Mouse (Mus musculus) MEL (cell line): ENCODE measurements around the gene P3h3.

ENCODE experiments used
- CHD2 ChIP-seq: IDR thresholded peaks from 2 replicates; pipeline ENCODE4 v1.6.1; 2011; ENCODE audit warnings: low read length, improper control_type of control experiment
- CTCF ChIP-seq, 3 experiments: IDR thresholded peaks in 2 of 3; conservative IDR thresholded peaks in 1 of 3; 2 replicates each; pipeline ENCODE4 v1.5.1; 2011 to 2012; ENCODE audit warnings: low read length in 3 of 3, low read depth in 2 of 3, mild to moderate bottlenecking in 2 of 3, improper control_type of control experiment in 1 of 3, inconsistent platforms in 1 of 3, mixed read lengths in 1 of 3, moderate library complexity in 1 of 3; ENCODE audit not compliant: control insufficient read depth in 1 of 3, insufficient read depth in 1 of 3, poor library complexity in 1 of 3, severe bottlenecking in 1 of 3
- EP300 ChIP-seq, 2 experiments: IDR thresholded peaks; 2 replicates each; pipeline ENCODE4 v1.6.1; 2011; ENCODE audit warnings: improper control_type of control experiment in 2 of 2, low read length in 2 of 2, low read depth in 1 of 2, mild to moderate bottlenecking in 1 of 2
- ETS1 ChIP-seq: IDR thresholded peaks from 2 replicates; pipeline ENCODE4 v1.6.1; 2012; ENCODE audit warnings: low read depth, mild to moderate bottlenecking, inconsistent platforms, low read length, improper control_type of control experiment, moderate library complexity
- GABPA ChIP-seq: IDR thresholded peaks from 2 replicates; pipeline ENCODE4 v1.6.1; 2012; ENCODE audit warnings: low read depth, mild to moderate bottlenecking, inconsistent platforms, low read length, improper control_type of control experiment, moderate library complexity
- GATA1 ChIP-seq: IDR thresholded peaks from 2 replicates; pipeline ENCODE4 v1.6.1; 2011; ENCODE audit warnings: low read depth, low read length, improper control_type of control experiment
- MAX ChIP-seq: IDR thresholded peaks from 2 replicates; pipeline ENCODE4 v1.6.1; 2011; ENCODE audit warnings: low read length, improper control_type of control experiment
- MYC ChIP-seq: IDR thresholded peaks from 2 replicates; pipeline ENCODE4 v1.6.1; 2011; ENCODE audit warnings: low read depth, mild to moderate bottlenecking, low read length, improper control_type of control experiment, moderate library complexity
- NRF1 ChIP-seq: IDR thresholded peaks from 2 replicates; pipeline ENCODE4 v1.6.1; 2014; ENCODE audit warnings: low read depth, mild to moderate bottlenecking, inconsistent platforms, low read length, improper control_type of control experiment, moderate library complexity; ENCODE audit not compliant: poor library complexity, insufficient read depth, severe bottlenecking
- POLR2A ChIP-seq, 2 experiments: IDR thresholded peaks; 2 replicates each; pipeline ENCODE4 v1.6.1; 2011 to 2012; ENCODE audit warnings: low read length in 2 of 2, mild to moderate bottlenecking in 2 of 2, control low read depth in 1 of 2, improper control_type of control experiment in 1 of 2, low read depth in 1 of 2, moderate library complexity in 1 of 2; ENCODE audit not compliant: control insufficient read depth in 1 of 2, insufficient read depth in 1 of 2, poor library complexity in 1 of 2
- POLR2AphosphoS5 ChIP-seq: IDR thresholded peaks from 2 replicates; pipeline ENCODE4 v1.6.1; 2012; ENCODE audit warnings: low read depth, borderline replicate concordance, mild to moderate bottlenecking, inconsistent platforms, low read length, moderate library complexity, mixed read lengths
- USF1 ChIP-seq: IDR thresholded peaks from 2 replicates; pipeline ENCODE4 v1.6.1; 2014; ENCODE audit warnings: low read depth, mild to moderate bottlenecking, inconsistent platforms, low read length, improper control_type of control experiment, moderate library complexity
- ZC3H11A ChIP-seq: IDR thresholded peaks from 2 replicates; pipeline ENCODE4 v1.6.1; 2012; ENCODE audit warnings: low read depth, mild to moderate bottlenecking, inconsistent platforms, low read length, improper control_type of control experiment

DNA sequence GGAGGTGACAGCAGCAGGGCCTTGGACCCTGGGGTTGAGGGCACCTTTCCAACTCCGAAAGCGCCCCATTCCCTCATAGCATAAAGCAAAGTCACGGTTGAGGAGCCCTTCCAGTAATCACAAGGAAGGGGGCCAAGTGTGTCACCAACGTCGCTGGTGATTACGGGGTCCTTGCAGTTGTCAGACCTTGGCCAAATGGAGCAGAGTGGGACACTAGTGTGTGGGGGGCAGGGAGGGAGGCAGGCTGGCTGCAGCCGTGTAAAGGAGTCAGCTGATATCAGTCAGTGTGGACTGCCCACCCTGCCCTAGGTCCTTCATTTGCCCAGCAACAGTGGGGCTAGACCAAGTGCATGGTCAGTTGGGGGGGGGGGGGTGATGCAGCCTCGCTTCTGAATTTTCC, 43.1 kb downstream of the P3h3 start:
- TF ChIP-seq CHD2, result no peak
- TF ChIP-seq POLR2A (IDR thresholded peaks at IDR 0.05; ENCODE audit: control insufficient read depth in 1 of 2, insufficient read depth in 1 of 2, low read depth in 1 of 2, low read length in 2 of 2, poor library complexity in 1 of 2), result no peak
- TF ChIP-seq EP300 (IDR thresholded peaks at IDR 0.05; ENCODE audit: low read depth in 1 of 2, low read length in 2 of 2), result no peak
- no peak for TF ChIP-seq ETS1
- no peak for TF ChIP-seq CTCF (IDR thresholded peaks at IDR 0.05 in 2 of 3, conservative IDR thresholded peaks at IDR 0.05 in 1 of 3; ENCODE audit: control insufficient read depth in 1 of 3, insufficient read depth in 1 of 3, low read depth in 2 of 3, low read length in 3 of 3, poor library complexity in 1 of 3, severe bottlenecking in 1 of 3)
- TF ChIP-seq MYC, result no peak
- no peak for TF ChIP-seq GATA1
- no peak for TF ChIP-seq NRF1
- no peak for TF ChIP-seq GABPA
- TF ChIP-seq POLR2AphosphoS5, result no peak
- no peak for TF ChIP-seq USF1
- no peak for TF ChIP-seq ZC3H11A
- TF ChIP-seq MAX, result no peak
